Mouse (Mus musculus): ENCODE measurements around the gene Ccl26. TPM values are rescaled to one million over a fixed set of nuclear protein-coding genes. Genes with fewer than 3 reads are reported as not detected.
"Not testable (repeated sequence)": the region's sequence is repeated elsewhere in the genome, so short reads cannot be mapped to it uniquely, and the experiment has no call there.

The Ccl26 gene
- not detected for polyA plus RNA-seq (2017; shearing (Covaris generic))

- no peak for ATAC-seq
Observed at GRCm38 (mm10) chr5:135563469-135563868, at the start of gene Ccl26. TSS of gene Ccl26 (minus strand) at chr5:135563569.

- no peak for ATAC-seq
Observed at GRCm38 (mm10) chr5:135609794-135610193, 46.4 kb upstream of the Ccl26 start.

- ATAC-seq, result no peak
Observed at GRCm38 (mm10) chr5:135607581-135607980, 44.2 kb upstream of the Ccl26 start.

DNA sequence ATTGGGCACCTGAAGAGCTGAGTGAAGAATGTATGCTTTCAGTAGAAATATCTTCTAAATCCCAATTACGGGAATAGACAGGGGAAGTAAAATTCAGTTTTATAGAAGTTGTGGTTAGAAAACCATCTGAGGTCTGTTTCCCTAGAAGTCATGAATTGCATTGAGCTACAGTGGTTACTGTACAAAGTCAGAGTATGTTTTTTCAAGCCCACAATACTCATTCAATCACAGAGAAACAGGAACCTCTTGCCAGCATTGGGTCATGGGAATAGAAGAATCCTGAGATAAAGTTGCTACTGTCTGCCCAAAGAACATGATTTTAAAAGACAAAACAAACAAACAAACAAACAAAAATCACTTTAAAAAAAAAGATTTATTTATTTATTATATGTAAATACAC lies 43.3 kb upstream of the Ccl26 start:
- not testable (repeated sequence) for ATAC-seq

GRCm38 (mm10) chr5:135604643-135605042 lies 41.3 kb upstream of the Ccl26 start:
- ATAC-seq, result not testable (repeated sequence)

- ATAC-seq, result no peak
Observed at GRCm38 (mm10) chr5:135589996-135590784, 26.8 kb upstream of the Ccl26 start.

- ATAC-seq, result no peak
Observed at GRCm38 (mm10) chr5:135587764-135588163, 24.4 kb upstream of the Ccl26 start.

GRCm38 (mm10) chr5:135585691-135586090 lies 22.3 kb upstream of the Ccl26 start:
- ATAC-seq, result no peak

DNA sequence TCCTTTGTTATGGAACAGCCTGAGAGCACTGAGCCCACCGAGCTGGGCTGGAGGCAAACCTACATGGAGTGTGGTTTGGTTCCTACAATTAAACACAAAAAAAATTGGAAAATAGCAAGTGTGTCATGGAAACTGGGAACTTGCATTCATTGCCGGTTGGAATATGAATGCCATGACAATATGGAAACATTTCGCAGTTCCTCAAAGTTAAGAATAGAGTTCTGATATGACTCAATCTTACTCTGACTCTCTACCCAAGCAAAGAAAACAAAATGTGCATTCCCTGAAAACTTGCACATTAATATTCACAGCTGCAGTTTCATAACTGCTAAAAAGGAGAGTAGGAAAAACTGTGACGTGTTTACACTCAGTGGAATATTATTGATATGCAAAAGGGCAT lies 19.0 kb upstream of the Ccl26 start:
- no peak for ATAC-seq

- ATAC-seq, result no peak
Observed at GRCm38 (mm10) chr5:135579331-135579751, 16.0 kb upstream of the Ccl26 start.

DNA sequence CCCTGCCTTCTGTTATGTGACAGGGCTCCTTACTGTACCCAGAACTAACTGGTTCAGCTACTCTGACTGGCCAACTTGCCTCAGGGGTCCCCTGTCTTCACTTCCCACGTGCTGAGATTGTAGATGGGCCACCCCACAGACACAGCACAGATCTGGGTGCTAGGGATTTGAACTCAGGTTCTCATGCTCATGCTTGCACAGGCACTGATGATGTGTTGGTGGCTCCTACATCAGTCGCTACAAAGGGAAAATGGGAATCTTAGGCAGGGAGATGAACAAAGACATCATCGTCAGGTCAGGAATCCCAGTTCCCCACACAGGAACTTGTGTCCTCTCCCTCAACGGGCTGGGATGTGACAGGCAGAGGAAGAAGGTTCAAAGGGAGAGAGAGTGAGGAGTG lies 12.7 kb upstream of the Ccl26 start:
- no peak for ATAC-seq

DNA sequence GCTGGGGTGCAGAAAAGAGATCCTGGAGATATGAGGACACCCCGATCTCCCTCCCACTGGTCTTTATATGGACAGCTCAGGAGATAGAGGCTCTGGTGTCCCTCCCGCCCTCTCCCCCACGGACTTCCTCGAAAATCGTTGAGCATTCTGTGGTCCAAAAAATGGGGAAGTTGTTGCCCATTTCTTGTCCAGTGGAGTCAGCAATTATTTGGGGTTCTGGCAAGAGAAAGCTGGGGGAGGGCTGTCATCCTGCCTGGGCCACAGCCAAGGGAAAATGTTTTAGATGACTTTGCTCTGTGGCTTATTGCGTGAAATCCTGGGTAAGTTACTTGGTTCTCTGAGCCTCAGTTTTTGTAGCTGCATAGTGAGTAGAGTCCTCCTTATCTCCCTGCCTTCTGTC lies 9.6 kb upstream of the Ccl26 start, which contains the start of gene Ccl24:
Gene Ccl24 (minus strand): TSS at position 44 of the 400 bp plus-strand sequence.
- ATAC-seq, result no peak

GRCm38 (mm10) chr5:135568698-135569097 lies 5.3 kb upstream of the Ccl26 start:
- ATAC-seq, result no peak

DNA sequence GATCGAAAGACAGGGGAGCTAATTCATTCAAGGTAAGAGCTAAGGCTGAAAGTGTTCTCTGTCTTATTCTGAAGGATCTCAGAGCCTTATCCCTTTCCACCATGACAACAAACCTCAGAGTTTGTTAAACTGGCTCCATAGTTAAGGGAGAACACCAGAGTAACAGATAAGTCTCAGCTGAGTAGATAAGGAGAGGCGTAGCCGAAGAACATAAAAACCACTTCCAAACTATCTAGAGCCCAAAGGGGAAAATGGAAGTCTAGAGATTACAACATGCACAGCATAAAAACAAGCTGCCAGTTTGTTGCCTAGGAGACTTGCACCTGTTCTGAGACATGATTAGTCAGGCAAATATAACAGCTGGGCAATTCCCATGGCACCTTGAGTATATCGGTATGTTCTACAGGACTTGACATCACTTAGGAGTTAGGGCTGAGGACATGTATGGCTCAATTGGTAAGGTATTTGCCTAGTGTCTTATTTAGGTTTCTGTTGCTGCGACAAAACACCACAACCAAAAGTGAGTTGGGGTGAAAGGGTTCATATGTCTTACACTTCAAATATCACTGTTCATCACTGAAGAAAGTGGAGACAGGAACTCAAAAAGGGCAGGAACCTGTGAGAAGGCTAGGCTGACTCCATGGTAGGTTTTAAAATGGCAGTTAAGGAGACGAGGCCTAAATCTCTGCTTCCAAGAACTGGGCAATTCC lies 4.3 kb upstream of the Ccl26 start:
- ATAC-seq, result no peak

DNA sequence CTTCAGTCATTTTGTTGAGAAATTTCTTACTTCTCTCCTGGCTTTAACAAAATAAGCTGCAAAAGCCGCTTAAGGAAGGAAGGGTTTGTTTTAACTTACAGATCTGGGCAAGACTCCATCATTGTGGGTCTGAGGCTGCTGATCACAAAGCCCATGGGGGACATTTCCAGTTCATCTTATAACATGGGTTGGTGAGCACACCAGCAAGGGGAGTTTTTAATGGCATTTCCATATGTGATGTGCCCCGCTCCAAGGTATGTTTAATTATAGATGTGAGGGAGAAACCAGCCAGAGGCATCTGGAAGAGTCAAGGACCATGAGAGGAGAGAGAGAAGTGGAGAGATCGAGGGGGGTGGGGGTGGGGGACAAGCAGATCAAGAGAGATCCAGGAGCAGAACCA lies 5.7 kb downstream of the Ccl26 start:
- ATAC-seq, result no peak

GRCm38 (mm10) chr5:135557051-135557450 lies 6.3 kb downstream of the Ccl26 start:
- no peak for ATAC-seq

GRCm38 (mm10) chr5:135556259-135556658 lies 7.1 kb downstream of the Ccl26 start:
- ATAC-seq, result no peak

- ATAC-seq, result no peak
Observed at GRCm38 (mm10) chr5:135551591-135551990, 11.8 kb downstream of the Ccl26 start.

DNA sequence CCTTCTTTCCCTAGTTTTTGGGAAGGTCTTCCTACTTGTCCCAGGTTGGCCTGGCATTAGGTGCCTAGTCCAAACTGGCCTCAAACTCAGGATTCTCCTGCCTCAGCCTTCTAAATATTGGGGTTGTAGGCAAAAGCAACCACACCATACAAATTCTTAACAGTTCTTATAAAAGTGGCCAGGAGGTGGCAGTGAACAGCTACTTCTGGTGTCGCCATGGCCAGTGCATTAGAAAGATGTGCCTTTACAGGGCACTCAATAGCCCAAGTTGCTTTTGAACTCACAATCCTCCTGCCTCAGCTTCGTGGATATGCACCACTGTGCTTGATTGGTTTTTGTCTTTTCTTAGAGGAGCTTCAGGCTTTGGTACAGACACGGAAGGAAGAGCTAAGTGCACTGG lies 12.5 kb downstream of the Ccl26 start:
- no peak for ATAC-seq

GRCm38 (mm10) chr5:135547990-135548389 lies 15.4 kb downstream of the Ccl26 start:
- no peak for ATAC-seq

GRCm38 (mm10) chr5:135544865-135545797 lies 18.2 kb downstream of the Ccl26 start, which contains the start of gene Hip1:
TSS of gene Hip1 (minus strand) at chr5:135545120.
- ATAC-seq, result peak; percentile 98

- ATAC-seq, result no peak
Observed at GRCm38 (mm10) chr5:135544032-135544558, 19.3 kb downstream of the Ccl26 start.

Measured in activated CD4-positive, CD25-positive, alpha-beta regulatory T cell, adult 4 months (primary cell).